Mouse (Mus musculus): ENCODE data around the gene Nutf2-ps1.

DNA sequence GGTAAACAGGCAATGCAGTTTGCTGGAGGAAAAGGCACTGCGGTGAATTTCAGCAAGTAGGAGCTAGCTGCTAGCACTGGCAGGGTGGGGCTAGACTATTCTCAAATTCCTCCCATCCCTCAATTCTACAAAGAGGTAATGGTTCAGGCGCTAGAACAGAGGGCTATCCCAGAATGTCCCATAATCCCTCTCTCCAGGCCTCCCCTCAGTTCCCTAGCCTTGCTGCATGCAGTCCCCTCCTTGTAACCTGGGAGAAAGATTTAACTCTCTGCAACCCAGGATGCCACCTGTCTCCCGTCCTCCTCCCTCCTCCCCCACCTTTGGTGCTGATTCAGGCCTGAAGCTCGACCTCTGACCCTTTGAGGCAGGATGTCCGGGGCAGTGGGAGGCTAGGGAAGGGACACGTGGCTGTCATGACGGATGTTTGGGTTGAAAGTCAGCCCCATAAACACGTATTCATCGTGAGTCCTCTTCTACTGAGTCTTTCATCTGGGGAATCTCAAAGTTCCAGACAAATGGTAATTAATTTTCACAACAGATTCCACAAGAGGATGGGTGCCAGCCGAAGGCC is 36.6 kb downstream of the Nutf2-ps1 start:
- TF ChIP-seq CTCF (IDR thresholded peaks at IDR 0.05; ENCODE audit: low read depth) (no peak), EP300 (IDR thresholded peaks at IDR 0.05; ENCODE audit: low read depth) (0 out of 2 replicates have a peak, but pooled peaks have one; percentile 20)

All from liver, postnatal 0 days (tissue).